30 mouse cellular contexts compared by ENCODE assay signal in genomic region chr16:28630771-28631484, GRCm38 (mm10).
DNase-seq lines count a peak whose midpoint lies in the region; ATAC-seq and TF ChIP-seq lines count a peak whose summit lies in the region.
"Had no signal": no experiment of that assay in that cellular context is flagged by ENCODE, and none has a peak within 500 bp of the region (broad histone marks: within the 10 kb centered on the region; RNA-seq: fewer than 3 reads in every experiment).

No protein-coding gene starts in this region.

- H3K4me3 ChIP-seq in forebrain, postnatal 0 days (ENCODE audit: low read depth, low read length): no peak overlapping the region
- H3K4me3 ChIP-seq in forebrain, embryonic 13.5 days: no peak overlapping the region
- no peak overlapping the region for H3K4me3 ChIP-seq in heart, embryonic 15.5 days
- no peak overlapping the region for H3K4me3 ChIP-seq in heart, embryonic 10.5 days
- H3K4me3 ChIP-seq in left cerebral cortex, adult 2 months: no peak overlapping the region
- H3K4me3 ChIP-seq in lung, adult 2 months (replicated peaks; ENCODE audit: extremely low read depth, low read depth, low read length): no peak overlapping the region
- H3K4me3 ChIP-seq: embryonic facial prominence, embryonic 12.5 days; kidney, embryonic 15.5 days; layer of hippocampus, adult 2 months; liver, embryonic 12.5 days; megakaryocyte, embryonic 14.5 days; midbrain, embryonic 12.5 days; myocyte; neural tube, embryonic 12.5 days had no signal

- 0 out of 2 replicates have a peak, but pooled peaks cover 5% of the 10 kb centered on the region for H3K4me1 ChIP-seq in forebrain, postnatal 0 days (ENCODE audit: insufficient read depth)
- no peaks in the 10 kb centered on the region for H3K4me1 ChIP-seq in forebrain, embryonic 13.5 days
- H3K4me1 ChIP-seq in heart, embryonic 15.5 days (replicated peaks): peaks cover 3% of the 10 kb centered on the region; the same call in 1 of the 2 replicates
- H3K4me1 ChIP-seq in heart, embryonic 10.5 days: peaks cover 4% of the 10 kb centered on the region; the same call in 1 of the 2 replicates
- H3K4me1 ChIP-seq in lung, adult 2 months (ENCODE audit: control insufficient read depth, insufficient read depth, low read length): no peaks in the 10 kb centered on the region
- H3K4me1 ChIP-seq: embryonic facial prominence, embryonic 12.5 days; kidney, embryonic 15.5 days; liver, embryonic 12.5 days; megakaryocyte, embryonic 14.5 days; midbrain, embryonic 12.5 days; neural tube, embryonic 12.5 days had no signal

- no peak overlapping the region for H3K9ac ChIP-seq in forebrain, postnatal 0 days
- no peak overlapping the region for H3K9ac ChIP-seq in forebrain, embryonic 13.5 days
- H3K9ac ChIP-seq in heart, embryonic 15.5 days: no peak overlapping the region
- H3K9ac ChIP-seq: embryonic facial prominence, embryonic 12.5 days; kidney, embryonic 15.5 days; liver, embryonic 12.5 days; liver, postnatal 0 days; midbrain, embryonic 12.5 days; neural tube, embryonic 12.5 days had no signal

- no peaks in the 10 kb centered on the region for H3K9me3 ChIP-seq in forebrain, postnatal 0 days (ENCODE audit: low read length)
- H3K9me3 ChIP-seq in forebrain, embryonic 13.5 days (replicated peaks): no peaks in the 10 kb centered on the region
- no peaks in the 10 kb centered on the region for H3K9me3 ChIP-seq in heart, embryonic 15.5 days (replicated peaks)
- H3K9me3 ChIP-seq in heart, embryonic 10.5 days: no peaks in the 10 kb centered on the region
- H3K9me3 ChIP-seq: embryonic facial prominence, embryonic 12.5 days; kidney, embryonic 15.5 days; liver, embryonic 12.5 days; midbrain, embryonic 12.5 days; neural tube, embryonic 12.5 days had no signal

- WGBS in forebrain, postnatal 0 days: 39% methylated on average over 11 of the region's 11 CpGs
- WGBS in forebrain, embryonic 13.5 days: 83% methylated on average over 11 of the region's 11 CpGs
- WGBS in heart, embryonic 15.5 days: 81% methylated on average over 11 of the region's 11 CpGs
- WGBS in heart, embryonic 10.5 days: 88% methylated on average over 11 of the region's 11 CpGs
- 76% methylated on average over 11 of the region's 11 CpGs for WGBS in lung, adult 2 months

- H3K36me3 ChIP-seq in forebrain, postnatal 0 days (ENCODE audit: insufficient read depth): no peaks in the 10 kb centered on the region
- H3K36me3 ChIP-seq in forebrain, embryonic 13.5 days (ENCODE audit: poor library complexity, severe bottlenecking): no peaks in the 10 kb centered on the region
- no peaks in the 10 kb centered on the region for H3K36me3 ChIP-seq in heart, embryonic 15.5 days
- no peaks in the 10 kb centered on the region for H3K36me3 ChIP-seq in heart, embryonic 10.5 days
- H3K36me3 ChIP-seq: embryonic facial prominence, embryonic 12.5 days; kidney, embryonic 15.5 days; liver, embryonic 12.5 days; midbrain, embryonic 12.5 days; neural tube, embryonic 12.5 days had no signal

- no peak overlapping the region; the same call in 1 of the 2 replicates for H3K27ac ChIP-seq in forebrain, postnatal 0 days (ENCODE audit: low read depth, low read length)
- no peak overlapping the region for H3K27ac ChIP-seq in forebrain, embryonic 13.5 days
- peak overlapping the region; percentile 61 for H3K27ac ChIP-seq in heart, embryonic 15.5 days
- H3K27ac ChIP-seq in heart, embryonic 10.5 days: no peak overlapping the region
- peak overlapping the region; percentile 49; the same call in 1 of the 2 replicates for H3K27ac ChIP-seq in left cerebral cortex, adult 2 months
- H3K27ac ChIP-seq: embryonic facial prominence, embryonic 12.5 days; kidney, embryonic 15.5 days; layer of hippocampus, adult 2 months; liver, embryonic 12.5 days; midbrain, embryonic 12.5 days; neural tube, embryonic 12.5 days had no signal

- no peaks in the 10 kb centered on the region for H3K27me3 ChIP-seq in forebrain, postnatal 0 days (ENCODE audit: insufficient read depth, low read length)
- no peaks in the 10 kb centered on the region for H3K27me3 ChIP-seq in forebrain, embryonic 13.5 days
- H3K27me3 ChIP-seq in heart, embryonic 15.5 days: no peaks in the 10 kb centered on the region
- no peaks in the 10 kb centered on the region for H3K27me3 ChIP-seq in heart, embryonic 10.5 days (ENCODE audit: insufficient read depth, poor library complexity, severe bottlenecking)
- H3K27me3 ChIP-seq: embryonic facial prominence, embryonic 12.5 days; kidney, embryonic 15.5 days; liver, embryonic 12.5 days; megakaryocyte, embryonic 14.5 days; midbrain, embryonic 12.5 days; neural tube, embryonic 12.5 days had no signal

- no peak overlapping the region for H3K4me2 ChIP-seq in forebrain, postnatal 0 days (ENCODE audit: low read depth)
- H3K4me2 ChIP-seq in forebrain, embryonic 13.5 days: no peak overlapping the region
- H3K4me2 ChIP-seq in heart, embryonic 15.5 days: no peak overlapping the region
- H3K4me2 ChIP-seq: embryonic facial prominence, embryonic 12.5 days; kidney, embryonic 15.5 days; liver, embryonic 12.5 days; midbrain, embryonic 12.5 days; neural tube, embryonic 12.5 days had no signal

- no peak for TF ChIP-seq CTCF in forebrain, postnatal 0 days (IDR thresholded peaks at IDR 0.05; ENCODE audit: low read depth)
- no peak for TF ChIP-seq CTCF in left cerebral cortex, adult 2 months (IDR thresholded peaks at IDR 0.05)
- TF ChIP-seq CTCF in lung, adult 2 months (IDR thresholded peaks at IDR 0.05; ENCODE audit: insufficient read depth, low read length): no peak

- TF ChIP-seq POLR2A in lung, adult 2 months (IDR thresholded peaks at IDR 0.05; ENCODE audit: borderline replicate concordance, extremely low read depth, low read depth, low read length): no peak

- intact Hi-C loops in left cerebral cortex, adult 2 months (cut with DNase I): no loop called here
- intact Hi-C loops in left cerebral cortex, postnatal 10 days (cut with DNase I): loop anchor here (10.0 kb wide), 1 partner anchor 124 kb away; the partner anchor contains the start of gene Fgf12

- peak; percentile 91 for ATAC-seq in forebrain, postnatal 0 days
- no peak for ATAC-seq in forebrain, embryonic 13.5 days
- no peak for ATAC-seq in heart, embryonic 15.5 days (replicated peaks; ENCODE audit: insufficient number of reproducible peaks, insufficient read depth, low FRiP score, low read depth)
- ATAC-seq: liver, embryonic 12.5 days; liver, postnatal 0 days; lung, postnatal 0 days had no signal

- DNase-seq in forebrain, postnatal 0 days: peak; percentile 48
- no peak for DNase-seq in heart, embryonic 10.5 days (ENCODE audit: low spot score)
- DNase-seq in left cerebral cortex, adult 2 months (ENCODE audit: extremely low spot score in 1 of 2, low spot score in 2 of 2): no peak
- DNase-seq in left cerebral cortex, postnatal 10 days (ENCODE audit: extremely low spot score in 1 of 2, low spot score in 2 of 2): no peak
- DNase-seq in brain, embryonic 18.5 days (ENCODE audit: low read depth, low spot score): peak; percentile 12
- DNase-seq in lung, adult 2 months: no peak
- DNase-seq: adrenal gland, postnatal 25 days; B cell, adult 2 months; cerebellum, adult 11 months; cerebellum, adult 9-11 months; embryo, embryonic 11 days; gastrocnemius, postnatal 14 days; kidney, adult 18-20 months; kidney, postnatal 36 days; left cerebral cortex, postnatal 4 days; liver, postnatal 0 days; lung, postnatal 4 days; right cerebral cortex, adult 18-20 months; thymus, postnatal 14 days had no signal

Comparison
In these comparisons a context has a peak if more than half of its experiments do, and no peak if none do; other contexts are left out.
1. H3K27ac ChIP-seq: peak in heart, embryonic 15.5 days (single experiment) and left cerebral cortex, adult 2 months (single experiment); none in forebrain, postnatal 0 days (single experiment), forebrain, embryonic 13.5 days (single experiment) and heart, embryonic 10.5 days (single experiment).
2. DNase-seq: peak in forebrain, postnatal 0 days (single experiment) and brain, embryonic 18.5 days (single experiment); none in heart, embryonic 10.5 days (single experiment), left cerebral cortex, adult 2 months (0 of 2), left cerebral cortex, postnatal 10 days (0 of 2) and lung, adult 2 months (single experiment).